Mouse (Mus musculus): ENCODE data around the gene Tssc4. TPM values are rescaled to one million over a fixed set of nuclear protein-coding genes. Genes with fewer than 3 reads are reported as not detected.

Gene Tssc4
- polyA plus RNA-seq, 1 experiment from 2014 or later, result 70.4 TPM

- WGBS, result 57% methylated on average over 2 of the region's 2 CpGs
- Histone ChIP-seq H3K4me3 (replicated peaks; ENCODE audit: low read depth, low read length) (no peak overlapping the region), H3K27ac (replicated peaks; ENCODE audit: low read depth, low read length) (no peak overlapping the region), H3K27me3 (ENCODE audit: control insufficient read depth, insufficient read depth, low read length) (no peaks in the 10 kb centered on the region), H3K4me2 (ENCODE audit: low read length) (no peak overlapping the region), H3K9ac (replicated peaks; ENCODE audit: low read length) (no peak overlapping the region), H3K36me3 (ENCODE audit: control insufficient read depth, insufficient read depth, low read length) (no peaks in the 10 kb centered on the region), H3K9me3 (ENCODE audit: control insufficient read depth, low read length) (no peaks in the 10 kb centered on the region), H3K4me1 (ENCODE audit: control insufficient read depth, insufficient read depth, low read length) (no peaks in the 10 kb centered on the region)
- ATAC-seq (ENCODE audit: low FRiP score, low TSS enrichment), result no peak
- DNase-seq, result peak; percentile 63
Measured at GRCm38 (mm10) chr7:143086366-143086765, 17.3 kb downstream of the Tssc4 start.

GRCm38 (mm10) chr7:143087070-143087579, 18.1 kb downstream of the Tssc4 start:
- H3K9ac ChIP-seq (replicated peaks; ENCODE audit: low read length), result no peak overlapping the region
- 30% methylated on average over 4 of the region's 4 CpGs for WGBS
- ATAC-seq (ENCODE audit: low FRiP score, low TSS enrichment), result peak; percentile 27; the same call in 1 of the 2 replicates

GRCm38 (mm10) chr7:143093847-143094246, 24.8 kb downstream of the Tssc4 start:
- H3K9ac ChIP-seq (replicated peaks; ENCODE audit: low read length), result no peak overlapping the region
- H3K4me3 ChIP-seq (replicated peaks; ENCODE audit: low read depth, low read length), result no peak overlapping the region
- no peaks in the 10 kb centered on the region for H3K36me3 ChIP-seq (ENCODE audit: control insufficient read depth, insufficient read depth, low read length)
- H3K4me1 ChIP-seq (ENCODE audit: control insufficient read depth, insufficient read depth, low read length), result no peaks in the 10 kb centered on the region
- no peak overlapping the region for H3K27ac ChIP-seq (replicated peaks; ENCODE audit: low read depth, low read length)
- no peaks in the 10 kb centered on the region for H3K9me3 ChIP-seq (ENCODE audit: control insufficient read depth, low read length)
- WGBS, result 71% methylated on average over 3 of the region's 3 CpGs
- no peak overlapping the region for H3K4me2 ChIP-seq (ENCODE audit: low read length)
- no peaks in the 10 kb centered on the region for H3K27me3 ChIP-seq (ENCODE audit: control insufficient read depth, insufficient read depth, low read length)
- ATAC-seq (ENCODE audit: low FRiP score, low TSS enrichment), result no peak
- no peak for DNase-seq

More at GRCm38 (mm10) chr7:143087070-143087579, 18.1 kb downstream of the Tssc4 start:
- Histone ChIP-seq H3K36me3 (ENCODE audit: control insufficient read depth, insufficient read depth, low read length) (no peaks in the 10 kb centered on the region), H3K4me3 (replicated peaks; ENCODE audit: low read depth, low read length) (no peak overlapping the region), H3K4me1 (ENCODE audit: control insufficient read depth, insufficient read depth, low read length) (no peaks in the 10 kb centered on the region), H3K4me2 (ENCODE audit: low read length) (no peak overlapping the region), H3K27me3 (ENCODE audit: control insufficient read depth, insufficient read depth, low read length) (no peaks in the 10 kb centered on the region), H3K9me3 (ENCODE audit: control insufficient read depth, low read length) (no peaks in the 10 kb centered on the region), H3K27ac (replicated peaks; ENCODE audit: low read depth, low read length) (no peak overlapping the region; the same call in 1 of the 2 replicates)
- peak; percentile 59 for DNase-seq

- Histone ChIP-seq H3K36me3 (ENCODE audit: control insufficient read depth, insufficient read depth, low read length) (no peaks in the 10 kb centered on the region), H3K27me3 (ENCODE audit: control insufficient read depth, insufficient read depth, low read length) (no peaks in the 10 kb centered on the region), H3K4me1 (ENCODE audit: control insufficient read depth, insufficient read depth, low read length) (no peaks in the 10 kb centered on the region), H3K9ac (replicated peaks; ENCODE audit: low read length) (no peak within 1 kb of the TSS), H3K4me3 (replicated peaks; ENCODE audit: low read depth, low read length) (no peak within 1 kb of the TSS), H3K27ac (replicated peaks; ENCODE audit: low read depth, low read length) (no peak within 1 kb of the TSS), H3K4me2 (ENCODE audit: low read length) (no peak within 1 kb of the TSS), H3K9me3 (ENCODE audit: control insufficient read depth, low read length) (no peaks in the 10 kb centered on the region)
- DNase-seq (peak; percentile 65), ATAC-seq (ENCODE audit: low FRiP score, low TSS enrichment) (no peak)
- 51% methylated on average over 10 of the region's 10 CpGs for WGBS
Measured at GRCm38 (mm10) chr7:143094592-143095553, 25.8 kb downstream of the Tssc4 start, which contains the start of gene Trpm5. TSS of gene Trpm5 (minus strand) at chr7:143094642.

- Histone ChIP-seq H3K27ac (replicated peaks; ENCODE audit: low read depth, low read length) (no peak overlapping the region), H3K4me1 (ENCODE audit: control insufficient read depth, insufficient read depth, low read length) (no peaks in the 10 kb centered on the region), H3K9ac (replicated peaks; ENCODE audit: low read length) (no peak overlapping the region), H3K4me3 (replicated peaks; ENCODE audit: low read depth, low read length) (no peak overlapping the region), H3K4me2 (ENCODE audit: low read length) (no peak overlapping the region), H3K36me3 (ENCODE audit: control insufficient read depth, insufficient read depth, low read length) (no peaks in the 10 kb centered on the region), H3K9me3 (ENCODE audit: control insufficient read depth, low read length) (no peaks in the 10 kb centered on the region), H3K27me3 (ENCODE audit: control insufficient read depth, insufficient read depth, low read length) (no peaks in the 10 kb centered on the region)
- ATAC-seq (ENCODE audit: low FRiP score, low TSS enrichment) (no peak), DNase-seq (no peak)
- 43% methylated on average over 1 of the region's 1 CpGs for WGBS
Measured at GRCm38 (mm10) chr7:143095554-143095907, 26.5 kb downstream of the Tssc4 start.

GRCm38 (mm10) chr7:143100759-143101158, 31.7 kb downstream of the Tssc4 start:
- 81% methylated on average over 4 of the region's 4 CpGs for WGBS
- no peak for ATAC-seq (ENCODE audit: low FRiP score, low TSS enrichment)
- no peaks in the 10 kb centered on the region for H3K36me3 ChIP-seq (ENCODE audit: control insufficient read depth, insufficient read depth, low read length)
- H3K27me3 ChIP-seq (ENCODE audit: control insufficient read depth, insufficient read depth, low read length), result no peaks in the 10 kb centered on the region
- no peak overlapping the region for H3K4me3 ChIP-seq (replicated peaks; ENCODE audit: low read depth, low read length)
- H3K9me3 ChIP-seq (ENCODE audit: control insufficient read depth, low read length), result no peaks in the 10 kb centered on the region
- no peak overlapping the region for H3K9ac ChIP-seq (replicated peaks; ENCODE audit: low read length)
- no peak for DNase-seq
- H3K27ac ChIP-seq (replicated peaks; ENCODE audit: low read depth, low read length), result no peak overlapping the region
- H3K4me1 ChIP-seq (ENCODE audit: control insufficient read depth, insufficient read depth, low read length), result no peaks in the 10 kb centered on the region
- no peak overlapping the region for H3K4me2 ChIP-seq (ENCODE audit: low read length)

- ATAC-seq (ENCODE audit: low FRiP score, low TSS enrichment) (no peak), DNase-seq (peak; percentile 13)
- Histone ChIP-seq H3K4me1 (ENCODE audit: control insufficient read depth, insufficient read depth, low read length) (no peaks in the 10 kb centered on the region), H3K4me3 (replicated peaks; ENCODE audit: low read depth, low read length) (no peak overlapping the region), H3K27ac (replicated peaks; ENCODE audit: low read depth, low read length) (no peak overlapping the region), H3K9me3 (ENCODE audit: control insufficient read depth, low read length) (no peaks in the 10 kb centered on the region), H3K9ac (replicated peaks; ENCODE audit: low read length) (no peak overlapping the region), H3K36me3 (ENCODE audit: control insufficient read depth, insufficient read depth, low read length) (no peaks in the 10 kb centered on the region), H3K27me3 (ENCODE audit: control insufficient read depth, insufficient read depth, low read length) (peaks cover 27% of the 10 kb centered on the region), H3K4me2 (ENCODE audit: low read length) (no peak overlapping the region)
- 65% methylated on average over 11 of the region's 11 CpGs for WGBS
Measured at GRCm38 (mm10) chr7:143105258-143105897, 36.3 kb downstream of the Tssc4 start.

GRCm38 (mm10) chr7:143106062-143106461, 37.0 kb downstream of the Tssc4 start, which contains the start of gene Kcnq1:
TSS of gene Kcnq1 (plus strand) at chr7:143106362.
- Histone ChIP-seq H3K9ac (replicated peaks; ENCODE audit: low read length) (no peak within 1 kb of the TSS), H3K27ac (replicated peaks; ENCODE audit: low read depth, low read length) (no peak within 1 kb of the TSS), H3K27me3 (ENCODE audit: control insufficient read depth, insufficient read depth, low read length) (peaks cover 27% of the 10 kb centered on the region), H3K9me3 (ENCODE audit: control insufficient read depth, low read length) (no peaks in the 10 kb centered on the region), H3K36me3 (ENCODE audit: control insufficient read depth, insufficient read depth, low read length) (no peaks in the 10 kb centered on the region), H3K4me1 (ENCODE audit: control insufficient read depth, insufficient read depth, low read length) (no peaks in the 10 kb centered on the region), H3K4me2 (ENCODE audit: low read length) (peak within 1 kb of the TSS; percentile 40), H3K4me3 (replicated peaks; ENCODE audit: low read depth, low read length) (peak within 1 kb of the TSS; percentile 18; the same call in 1 of the 2 replicates)
- DNase-seq (no peak), ATAC-seq (ENCODE audit: low FRiP score, low TSS enrichment) (no peak)
- WGBS, result 61% methylated on average over 4 of the region's 4 CpGs

All from midbrain, embryonic 14.5 days (tissue).